Mouse (Mus musculus) hindbrain, postnatal 0 days (tissue): ENCODE results near the gene Fam213b. TPM values are rescaled to one million over a fixed set of nuclear protein-coding genes. Genes with fewer than 3 reads are reported as not detected.
A peak's percentile ranks its signal among the peaks of the same experiment; 100 is the strongest.

Experiments used
- ATAC-seq: fragments of 200-750 bp; cut with Nextera tagmentation; 2 replicates; pipeline ENCODE4 v1.8.0; 2017; ENCODE audit warnings: mild to moderate bottlenecking, moderate TSS enrichment, moderate library complexity
- DNase-seq: peaks from one replicate; pipeline ENCODE4 v3.0.0-alpha.2; 2015; ENCODE audit warnings: low spot score
- H3K27ac ChIP-seq: fragments of 300-500 bp; sonication (generic); 2 replicates; pipeline ENCODE4 v1.5.1; 2014; ENCODE audit warnings: mild to moderate bottlenecking
- H3K27me3 ChIP-seq: fragments of 300-500 bp; sonication (generic); 2 replicates; pipeline ENCODE4 v1.6.1; 2014; ENCODE audit warnings: low read length, mixed read lengths; ENCODE audit not compliant: insufficient read depth
- H3K36me3 ChIP-seq: fragments of 300-500 bp; sonication (generic); 2 replicates; pipeline ENCODE4 v1.6.1; 2014; ENCODE audit warnings: low read length, mixed read lengths; ENCODE audit not compliant: insufficient read depth
- H3K4me1 ChIP-seq: fragments of 300-500 bp; sonication (generic); 2 replicates; pipeline ENCODE4 v1.6.1; 2014; ENCODE audit warnings: antibody characterized with exemption, low read length, mixed read lengths; ENCODE audit not compliant: insufficient read depth
- H3K4me2 ChIP-seq: fragments of 300-500 bp; sonication (generic); 2 replicates; pipeline ENCODE4 v1.6.1; 2014; ENCODE audit warnings: low read depth, mild to moderate bottlenecking, low read length, moderate library complexity, mixed read lengths
- H3K4me3 ChIP-seq: fragments of 300-500 bp; sonication (generic); 2 replicates; pipeline ENCODE4 v1.5.1; 2014; ENCODE audit warnings: low read length
- H3K9ac ChIP-seq: fragments of 300-500 bp; sonication (generic); replicated peaks from 2 replicates; pipeline ENCODE4 v1.6.1; 2014; ENCODE audit warnings: mild to moderate bottlenecking, low read length, moderate library complexity, mixed read lengths
- H3K9me3 ChIP-seq: fragments of 300-500 bp; sonication (generic); 2 replicates; pipeline ENCODE4 v1.6.1; 2016; ENCODE audit warnings: low read length, mixed read lengths
- CTCF ChIP-seq: IDR thresholded peaks from 2 replicates; pipeline ENCODE4 v1.5.1; 2016; ENCODE audit warnings: antibody characterized with exemption, control low read depth, low read depth
- WGBS: fragments of 180-500 bp; shearing (Covaris S2); extraction: QIAGEN DNeasy Blood & Tissue Kit; methylation state at CpG from one replicate; pipeline ENCODE4 v1.1.7; 2014; 5-methylcytosine and 5-hydroxymethylcytosine counted together
- polyA plus RNA-seq: library from polyadenylated mRNA; unstranded; fragments of >200 nt; fragmentation: Nextera tagmentation; extraction: Ambion mirVana; gene quantifications from 2 replicates; pipeline ENCODE4 v1.2.1, GENCODE M21; 2015
- total RNA-seq: library from RNA; depleted of rRNA; stranded (reverse); fragments of >200 nt; gene quantifications from 2 replicates; pipeline ENCODE4 v1.2.3, GENCODE M21; 2014

Fam213b gene
- total and polyA plus RNA-seq, 2 experiments from 2014 or later, result 33.5 to 83.8 TPM

GRCm38 (mm10) chr4:154861967-154862366, 37.0 kb downstream of the Fam213b start:
- 86% methylated on average over 5 of the region's 5 CpGs for WGBS
- H3K27me3 ChIP-seq, result no peaks in the 10 kb centered on the region

DNA sequence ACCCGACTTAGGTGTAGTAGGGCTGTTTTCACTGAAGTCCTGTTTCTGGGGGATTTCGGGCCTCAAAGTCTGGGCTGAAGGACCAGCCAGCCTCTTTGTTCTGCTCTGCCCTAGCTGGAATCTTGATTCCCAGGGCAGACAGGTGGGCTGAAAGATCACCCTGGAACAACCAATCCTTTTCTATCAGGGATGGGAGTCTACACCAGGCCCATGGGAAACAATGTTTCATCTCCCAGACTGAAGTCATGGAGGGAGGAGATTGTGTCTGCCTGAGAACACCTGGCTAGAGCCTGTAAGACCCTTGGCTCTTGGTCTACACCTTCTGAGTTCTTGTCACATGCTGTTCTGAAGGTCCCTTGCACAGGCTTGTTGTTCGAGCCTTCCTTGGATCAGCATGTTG, 40.3 kb downstream of the Fam213b start:
- H3K9me3 ChIP-seq, result no peaks in the 10 kb centered on the region
- WGBS, result 82% methylated on average over 3 of the region's 3 CpGs
- no peak overlapping the region for H3K27ac ChIP-seq
- DNase-seq (no peak), ATAC-seq (no peak)
- H3K9ac ChIP-seq, result no peak overlapping the region
- H3K36me3 ChIP-seq, result no peaks in the 10 kb centered on the region
- H3K4me2 ChIP-seq, result no peak overlapping the region
- TF ChIP-seq CTCF, result no peak
- no peaks in the 10 kb centered on the region for H3K4me1 ChIP-seq
- H3K4me3 ChIP-seq, result no peak overlapping the region
- 0 out of 2 replicates have a peak, but pooled peaks cover 3% of the 10 kb centered on the region for H3K27me3 ChIP-seq

More at GRCm38 (mm10) chr4:154861967-154862366, 37.0 kb downstream of the Fam213b start:
- ATAC-seq, result no peak
- no peaks in the 10 kb centered on the region for H3K36me3 ChIP-seq
- no peak overlapping the region for H3K4me2 ChIP-seq
- no peak for TF ChIP-seq CTCF
- no peak overlapping the region for H3K9ac ChIP-seq
- no peak overlapping the region for H3K4me3 ChIP-seq
- H3K9me3 ChIP-seq, result no peaks in the 10 kb centered on the region
- no peak overlapping the region for H3K27ac ChIP-seq
- DNase-seq, result no peak
- H3K4me1 ChIP-seq, result peaks cover 9% of the 10 kb centered on the region

DNA sequence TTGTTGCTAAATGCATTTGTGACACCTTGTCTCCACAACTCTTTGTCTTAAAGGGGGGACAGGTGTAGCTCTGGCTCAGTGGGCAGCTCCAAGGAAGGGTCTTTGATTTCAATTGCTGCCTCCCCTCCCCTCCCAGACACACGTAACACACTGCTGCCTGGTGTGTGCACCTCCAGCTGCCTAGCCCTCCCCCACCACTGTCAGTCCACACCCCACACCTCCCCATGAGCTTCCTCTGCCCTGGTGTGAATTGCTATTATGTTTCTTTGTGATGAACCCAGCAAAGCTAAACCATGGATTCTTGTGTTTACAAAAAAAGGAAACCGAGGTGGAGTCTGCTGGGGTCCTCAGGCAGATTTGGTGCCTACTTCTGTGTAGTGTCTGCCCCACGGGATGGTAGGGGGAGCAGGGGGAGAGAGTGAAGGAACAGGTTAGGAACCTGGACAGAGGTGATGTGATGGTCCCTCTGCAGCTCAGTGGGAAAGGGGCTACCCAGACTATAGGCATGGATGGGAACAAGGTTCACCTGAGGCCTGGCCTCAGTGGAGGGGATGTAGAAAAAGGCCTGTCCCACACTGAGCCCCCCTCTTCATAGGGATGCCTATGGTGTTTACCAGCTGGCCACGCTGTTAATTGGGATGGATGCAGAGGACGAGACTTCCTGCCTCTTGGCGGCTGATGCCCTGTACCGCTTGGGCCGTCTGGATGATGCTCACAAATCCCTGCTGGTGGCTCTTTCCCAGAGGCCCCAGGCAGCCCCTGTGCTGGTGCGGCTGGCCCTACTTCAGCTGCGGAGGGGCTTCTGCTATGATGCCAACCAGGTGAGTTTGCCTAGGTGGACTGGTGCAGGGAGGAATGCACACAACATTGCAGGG, 41.3 kb downstream of the Fam213b start:
- Histone ChIP-seq H3K4me1 (no peaks in the 10 kb centered on the region), H3K9ac (no peak overlapping the region), H3K36me3 (no peaks in the 10 kb centered on the region), H3K9me3 (no peaks in the 10 kb centered on the region), H3K27me3 (0 out of 2 replicates have a peak, but pooled peaks cover 3% of the 10 kb centered on the region), H3K4me2 (no peak overlapping the region), H3K27ac (no peak overlapping the region), H3K4me3 (no peak overlapping the region)
- no peak for ATAC-seq
- WGBS, result 72% methylated on average over 10 of the region's 10 CpGs
- TF ChIP-seq CTCF, result no peak
- no peak for DNase-seq

DNA sequence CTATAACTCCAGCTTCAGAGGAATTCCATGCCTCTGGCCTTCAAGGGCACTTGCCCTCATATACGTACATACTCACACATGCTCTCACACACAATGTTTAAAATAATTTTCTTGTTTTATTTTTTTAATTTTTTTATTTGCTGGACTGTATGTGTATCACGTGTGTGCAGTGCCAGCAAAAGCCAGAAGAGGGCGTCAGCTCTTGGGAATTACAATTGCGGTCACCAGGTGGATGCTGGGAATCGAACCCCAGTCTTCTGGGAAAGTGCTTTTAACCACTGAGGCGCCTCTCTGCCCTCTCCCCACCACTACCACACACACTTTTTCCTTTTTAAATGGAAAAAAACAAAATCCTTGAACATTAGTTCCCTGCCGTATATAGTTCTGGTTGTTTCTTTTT, 42.1 kb downstream of the Fam213b start:
- Histone ChIP-seq H3K4me2 (peak overlapping the region; percentile 69), H3K36me3 (no peaks in the 10 kb centered on the region), H3K4me3 (no peak overlapping the region), H3K27ac (peak overlapping the region; percentile 91; the same call in 1 of the 2 replicates), H3K27me3 (0 out of 2 replicates have a peak, but pooled peaks cover 3% of the 10 kb centered on the region), H3K9ac (no peak overlapping the region), H3K9me3 (no peaks in the 10 kb centered on the region), H3K4me1 (no peaks in the 10 kb centered on the region)
- TF ChIP-seq CTCF, result peak; percentile 35; the same call in 1 of the 2 replicates
- 92% methylated on average over 7 of the region's 7 CpGs for WGBS
- ATAC-seq (no peak), DNase-seq (no peak)

DNA sequence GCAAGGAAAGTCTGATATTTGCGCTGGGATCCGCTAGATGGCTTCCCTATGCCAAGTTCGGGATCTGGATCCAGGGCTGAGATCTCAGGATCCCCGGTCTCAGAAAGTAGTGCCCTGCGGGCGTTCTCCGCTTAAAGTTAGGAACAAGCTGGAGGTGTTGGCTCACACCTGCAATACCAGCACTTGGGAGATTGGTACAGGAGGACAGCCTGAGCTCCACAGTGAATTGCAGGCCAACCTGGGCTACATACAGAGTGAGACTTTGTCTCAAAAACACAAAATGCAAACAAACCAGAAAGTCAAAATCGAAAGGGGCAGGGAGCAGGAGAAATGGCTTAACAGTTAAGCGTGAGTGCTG, 42.5 kb downstream of the Fam213b start:
- TF ChIP-seq CTCF, result no peak
- Histone ChIP-seq H3K36me3 (no peaks in the 10 kb centered on the region), H3K9me3 (no peaks in the 10 kb centered on the region), H3K27me3 (0 out of 2 replicates have a peak, but pooled peaks cover 3% of the 10 kb centered on the region), H3K4me1 (no peaks in the 10 kb centered on the region), H3K9ac (peak overlapping the region; percentile 69), H3K27ac (peak overlapping the region; percentile 91), H3K4me2 (peak overlapping the region; percentile 69), H3K4me3 (peak overlapping the region; percentile 49)
- no peak for ATAC-seq
- no peak for DNase-seq
- 17% methylated on average over 9 of the region's 9 CpGs for WGBS

- under 1% methylated on average over 109 of the region's 110 CpGs for WGBS
- 0 out of 2 replicates have a peak, but pooled peaks cover 3% of the 10 kb centered on the region for H3K27me3 ChIP-seq
- peak overlapping the region; percentile 69 for H3K4me2 ChIP-seq
- ATAC-seq, result peak; percentile 97
- DNase-seq, result peak; percentile 97
- TF ChIP-seq CTCF, result peak; percentile 72
- peak overlapping the region; percentile 49 for H3K4me3 ChIP-seq
- peak overlapping the region; percentile 69 for H3K9ac ChIP-seq
- no peaks in the 10 kb centered on the region for H3K36me3 ChIP-seq
- H3K4me1 ChIP-seq, result no peaks in the 10 kb centered on the region
- no peaks in the 10 kb centered on the region for H3K9me3 ChIP-seq
- H3K27ac ChIP-seq, result peak overlapping the region; percentile 91
Observed at GRCm38 (mm10) chr4:154855721-154856479, 43.0 kb downstream of the Fam213b start.
